Mouse (Mus musculus): Measurements from ENCODE around the gene Rab34. TPM values are rescaled to one million over a fixed set of nuclear protein-coding genes. Genes with fewer than 3 reads are reported as not detected.

Rab34 gene
- total RNA-seq, 2 experiments from 2014 or later: 120 to 124 TPM

DNA sequence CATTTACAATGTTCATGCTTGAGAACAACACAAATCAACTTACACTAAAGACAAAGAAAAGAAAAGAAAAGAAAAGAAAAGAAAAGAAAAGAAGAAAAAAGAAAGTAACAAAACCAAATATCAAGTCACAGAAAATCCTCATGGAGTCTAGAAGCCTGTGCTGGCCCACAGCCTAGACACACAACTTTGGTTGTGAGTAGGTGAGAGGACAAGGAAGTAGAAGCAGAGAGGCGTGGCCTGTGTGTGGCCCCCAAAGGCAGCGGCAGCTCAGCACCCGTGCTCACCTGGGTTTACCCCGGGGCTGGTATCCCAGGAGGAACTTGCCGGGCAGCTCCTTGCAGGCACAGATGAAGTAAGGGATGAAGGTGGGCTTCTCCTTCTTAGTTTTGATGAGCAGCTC lies 23.3 kb downstream of the Rab34 start:
- DNase-seq (ENCODE audit: low spot score in 2 of 2): no peak

DNA sequence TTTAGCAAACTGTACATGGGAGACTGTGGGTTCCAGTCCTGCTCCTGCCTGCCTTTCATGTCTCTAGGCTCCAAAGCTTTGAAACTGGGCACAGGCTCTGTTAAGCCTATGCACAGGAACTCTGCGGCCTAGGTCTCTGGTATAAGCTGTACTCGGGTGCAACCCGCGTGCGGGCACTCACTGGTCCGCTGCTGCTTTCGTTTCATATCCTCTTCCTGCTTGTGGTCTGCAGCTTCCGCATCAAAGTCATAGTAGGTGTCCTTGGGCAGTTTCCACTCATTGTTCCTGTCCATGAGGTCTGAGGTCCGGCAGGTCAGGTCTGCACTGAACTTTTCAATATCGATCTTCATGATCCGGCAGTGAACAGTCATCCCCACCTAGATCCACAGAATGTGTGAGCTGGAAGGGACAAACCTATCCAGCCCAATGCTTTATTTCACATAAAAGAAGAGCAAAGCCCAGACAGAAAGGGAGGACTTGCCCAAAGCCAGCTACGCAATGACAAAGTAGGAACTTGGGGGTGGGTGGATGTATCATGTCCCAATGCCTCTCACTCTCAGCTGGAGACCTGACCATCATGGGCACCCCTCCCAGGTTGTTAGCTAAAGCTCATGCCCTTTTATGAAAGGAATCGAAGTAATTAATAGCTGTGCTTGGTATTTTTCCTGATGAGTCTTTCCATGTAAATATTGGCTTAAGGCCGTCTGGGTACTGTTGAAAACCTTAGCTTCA lies 25.0 kb downstream of the Rab34 start:
- no peak for DNase-seq (ENCODE audit: low spot score in 2 of 2)

DNA sequence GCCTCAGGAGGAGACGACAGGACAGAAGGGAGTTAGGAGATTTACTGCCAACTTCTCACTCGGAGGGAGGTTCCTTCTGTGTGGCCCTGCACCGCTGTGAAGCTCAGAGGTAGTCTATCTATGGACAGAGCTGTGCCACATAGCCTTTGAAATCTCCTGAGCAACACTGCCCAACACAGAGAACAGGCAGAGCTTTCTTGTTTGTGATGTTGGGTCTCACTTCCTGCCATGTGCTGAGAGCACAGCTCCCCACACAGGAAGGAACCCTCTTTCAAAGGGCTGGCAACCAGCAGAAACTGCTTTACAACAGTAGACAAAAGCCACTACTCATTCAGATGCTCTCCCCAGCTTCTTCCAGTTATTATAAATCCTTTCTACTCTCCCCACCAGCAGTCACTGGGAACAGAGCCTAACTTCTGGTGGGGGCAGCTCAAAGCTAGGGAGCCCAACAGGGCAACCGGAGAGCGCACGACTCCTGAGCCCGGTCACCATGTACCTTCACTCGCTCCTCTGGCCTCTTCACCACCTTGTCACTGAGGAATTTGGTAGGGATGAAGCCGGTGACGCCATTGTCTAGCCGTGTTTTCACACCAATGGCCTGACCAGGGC lies 27.6 kb downstream of the Rab34 start:
- no peak for DNase-seq (ENCODE audit: low spot score in 2 of 2)

DNA sequence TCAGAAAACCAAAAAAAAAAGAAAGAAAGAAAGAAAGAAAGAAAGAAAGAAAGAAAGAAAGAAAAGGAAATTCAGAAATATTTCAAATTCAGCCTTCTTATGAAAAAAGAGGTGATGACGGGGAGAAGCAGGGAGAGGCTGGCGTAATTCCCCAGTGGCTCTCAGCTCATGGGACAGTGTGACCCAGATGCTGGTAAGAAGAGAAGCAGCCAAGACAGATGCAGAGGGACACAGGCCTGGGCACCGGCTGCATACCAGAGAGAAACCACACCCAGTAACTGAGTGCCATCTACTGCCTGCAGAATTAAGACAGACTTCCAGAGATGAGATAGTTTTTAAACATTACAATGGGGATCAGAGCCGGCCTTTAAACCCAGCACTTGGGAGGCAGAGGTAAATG lies 35.4 kb downstream of the Rab34 start:
- no peak for DNase-seq (ENCODE audit: low spot score in 2 of 2)

DNA sequence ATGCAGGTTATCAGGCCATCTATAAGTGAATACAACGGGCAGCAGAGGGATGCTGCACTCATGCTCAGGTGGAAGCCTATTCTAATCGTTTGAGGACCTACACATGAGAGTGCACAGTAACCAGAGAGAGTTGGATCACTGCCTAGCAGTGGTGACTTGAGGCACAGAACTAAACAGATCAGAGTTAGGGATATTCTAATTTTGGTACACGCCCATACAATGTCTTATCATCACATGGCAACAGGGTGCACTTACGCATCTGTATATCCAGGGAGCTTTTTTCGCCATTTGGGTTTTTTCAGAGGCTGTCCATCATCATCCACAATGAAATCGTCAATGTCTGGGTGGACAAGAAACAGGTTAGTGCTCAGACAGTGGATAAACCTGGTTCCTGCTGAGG lies 43.3 kb downstream of the Rab34 start:
- no peak for DNase-seq (ENCODE audit: low spot score in 2 of 2)

DNA sequence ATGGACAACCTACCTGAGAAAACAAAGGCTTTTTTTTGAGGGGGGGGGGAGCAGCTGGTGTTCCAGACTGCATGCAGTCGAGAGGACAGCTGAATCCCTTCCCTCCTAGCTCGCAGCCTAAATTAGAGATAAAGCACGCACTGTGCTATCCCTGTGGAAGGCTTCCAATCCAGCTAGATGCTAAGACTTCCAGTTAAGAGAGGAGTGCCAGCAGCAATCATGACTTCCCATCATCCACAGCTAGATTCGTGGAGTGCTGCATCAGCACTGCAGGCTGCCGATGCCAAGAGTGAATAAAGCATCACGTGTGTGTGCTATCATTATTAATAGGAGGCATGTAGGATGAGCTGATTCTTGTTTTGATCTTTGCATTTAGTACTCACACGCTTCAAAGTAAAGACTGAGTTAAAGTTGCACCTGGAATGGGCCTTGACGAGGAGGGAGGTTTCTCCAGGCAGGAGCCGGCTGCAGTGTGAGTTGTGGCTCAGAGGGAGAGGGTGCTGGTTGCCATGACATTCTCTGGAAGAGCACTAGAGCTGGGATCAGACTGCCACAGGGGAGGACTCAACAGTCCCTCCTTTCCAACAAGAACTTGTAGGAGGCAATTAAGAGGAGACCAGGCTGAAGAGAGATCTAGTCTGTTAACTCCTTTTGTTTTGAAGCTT lies 52.1 kb downstream of the Rab34 start:
- DNase-seq (ENCODE audit: low spot score in 2 of 2): no peak

Small RNAs within 50 kb of the gene (microRNA-seq; reads per million reads assigned to microRNA genes)
- 1.6 reads per million for gene Mir7653

Other genes starting within 250 kb of the Rab34 start
- 10 to 100 TPM; 80.7 to 81.8 TPM for gene Phf12, start 205.7 kb upstream of the Rab34 start, total RNA-seq (2021)
- 10 to 100 TPM; 10.3 to 12.1 TPM for gene Dhrs13, start 156.2 kb upstream of the Rab34 start, total RNA-seq (2021)
- 10 to 100 TPM; 81.8 to 83.8 TPM for gene Flot2, start 150.5 kb upstream of the Rab34 start, total RNA-seq (2021)
- 10 to 100 TPM; 32.1 to 32.9 TPM for gene Eral1, start 108.0 kb upstream of the Rab34 start, total RNA-seq (2021)
- 10 to 100 TPM; 20.3 to 22.1 TPM for gene Fam222b, start 93.8 kb upstream of the Rab34 start, total RNA-seq (2021)
- 10 to 100 TPM; 42.7 to 46.5 TPM for gene Traf4, start 22.8 kb upstream of the Rab34 start, total RNA-seq (2021)
- 10 to 100 TPM; 16.3 to 16.5 TPM for gene Nek8, start 11.8 kb upstream of the Rab34 start, total RNA-seq (2021)
- gene Tlcd1, start 11.7 kb upstream of the Rab34 start, total RNA-seq (2021): 10 to 100 TPM; 45.2 to 46.9 TPM
- 1,000 to 10,000 TPM; 2,039 to 2,132 TPM for gene Rpl23a, start 4.8 kb upstream of the Rab34 start, total RNA-seq (2021)
- gene Proca1, start 5.0 kb downstream of the Rab34 start, total RNA-seq (2021): 1 to 10 TPM; 7.9 to 8.8 TPM
- gene Sdf2, start 57.3 kb downstream of the Rab34 start, total RNA-seq (2021): 10 to 100 TPM; 79.3 to 87.3 TPM
- gene Supt6, start 57.6 kb downstream of the Rab34 start, total RNA-seq (2021): 10 to 100 TPM; 63.3 to 69.2 TPM
- gene 2610507B11Rik, start 73.3 kb downstream of the Rab34 start, total RNA-seq (2021): 100 to 1,000 TPM; 137 to 138 TPM
- gene BC030499, start 102.4 kb downstream of the Rab34 start, total RNA-seq (2021): 1 to 10 TPM in 1 of 2 experiments, under 1 TPM in 1; 0.73 to 1.5 TPM
- 10 to 100 TPM; 28.8 to 31.5 TPM for gene Spag5, start 113.1 kb downstream of the Rab34 start, total RNA-seq (2021)
- gene Aldoc, start 134.5 kb downstream of the Rab34 start, total RNA-seq (2021): 10 to 100 TPM; 15.3 to 16.2 TPM
- gene Pigs, start 140.0 kb downstream of the Rab34 start, total RNA-seq (2021): 10 to 100 TPM; 58.2 to 58.3 TPM
- 10 to 100 TPM; 55.7 to 67.1 TPM for gene Unc119, start 155.1 kb downstream of the Rab34 start, total RNA-seq (2021)
- under 1 TPM; 0.08 to 0.17 TPM for gene Foxn1, start 198.1 kb downstream of the Rab34 start, total RNA-seq (2021)
- gene Slc13a2, start 233.8 kb downstream of the Rab34 start, total RNA-seq (2021): 1 to 10 TPM in 1 of 2 experiments, under 1 TPM in 1; 0.11 to 1.8 TPM

Measured in adrenal gland, postnatal 4 days (tissue).